ENCODE assay signal across 13 mouse cellular contexts in the genomic region with DNA sequence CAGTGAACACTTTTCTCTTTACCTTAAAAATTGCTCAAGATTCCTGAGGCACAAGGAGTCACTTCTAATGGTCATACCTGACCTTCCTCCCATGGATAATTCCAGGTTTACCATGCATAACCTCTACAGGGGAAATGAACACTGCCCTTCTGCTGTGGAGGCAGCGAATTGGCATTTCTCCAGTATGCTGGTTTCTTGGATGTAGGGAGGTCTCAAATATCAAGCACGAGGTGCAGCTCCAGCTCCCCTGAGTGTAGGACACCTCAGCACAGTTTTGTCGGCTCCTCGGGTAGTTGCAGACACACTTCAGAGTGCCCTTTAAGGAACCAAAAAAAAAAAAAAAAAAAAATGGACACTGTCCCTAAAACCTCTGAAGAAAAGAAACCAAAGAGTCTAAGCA.
"Had no signal": no experiment of that assay in that cellular context is flagged by ENCODE, and none has a peak within 500 bp of the region (broad histone marks: within the 10 kb centered on the region; RNA-seq: fewer than 3 reads in every experiment).

No protein-coding gene starts in this region.

- H3K4me2 ChIP-seq: kidney, embryonic 15.5 days; liver, embryonic 13.5 days; midbrain, embryonic 11.5 days had no signal

- H3K36me3 ChIP-seq: kidney, embryonic 15.5 days; liver, embryonic 13.5 days had no signal

- H3K27me3 ChIP-seq: kidney, embryonic 15.5 days; liver, embryonic 13.5 days had no signal

- H3K27ac ChIP-seq: kidney, embryonic 15.5 days; liver, embryonic 13.5 days; stomach, postnatal 0 days had no signal

- H3K9me3 ChIP-seq: kidney, embryonic 15.5 days; liver, embryonic 13.5 days had no signal

- H3K4me3 ChIP-seq: kidney, embryonic 15.5 days; liver, embryonic 13.5 days had no signal

- H3K9ac ChIP-seq: kidney, embryonic 15.5 days; liver, embryonic 13.5 days had no signal

- H3K4me1 ChIP-seq: liver, embryonic 13.5 days had no signal

- DNase-seq: kidney, adult 8-10 months; kidney, postnatal 36 days; liver, embryonic 13.5 days; lung, adult 2 months; lung, postnatal 14 days; lung, postnatal 4 days; midbrain, embryonic 14.5 days; thymus, adult 2 months; thymus, postnatal 14 days; thymus, postnatal 4 days had no signal
